Mouse (Mus musculus) lung, embryonic 15.5 days (tissue): ENCODE measurements around the gene Phldb2. TPM values are rescaled to one million over a fixed set of nuclear protein-coding genes. Genes with fewer than 3 reads are reported as not detected.

Source experiments
- ATAC-seq: fragments of 200-750 bp; cut with Nextera tagmentation; 2 replicates; pipeline ENCODE4 v1.8.0; 2017; ENCODE audit warnings: moderate number of reproducible peaks, borderline replicate concordance; ENCODE audit not compliant: low FRiP score, low TSS enrichment; ENCODE audit errors: extremely low read depth
- H3K27ac ChIP-seq: fragments of 300-500 bp; sonication (generic); 2 replicates; pipeline ENCODE4 v1.5.1; 2015; ENCODE audit warnings: moderate library complexity, mild to moderate bottlenecking, inconsistent platforms
- H3K27me3 ChIP-seq: fragments of 300-500 bp; sonication (generic); 2 replicates; pipeline ENCODE4 v1.6.1; 2015; ENCODE audit warnings: inconsistent platforms
- H3K36me3 ChIP-seq: fragments of 300-500 bp; sonication (generic); 2 replicates; pipeline ENCODE4 v1.6.1; 2015; ENCODE audit warnings: inconsistent platforms
- H3K4me1 ChIP-seq: fragments of 300-500 bp; sonication (generic); 2 replicates; pipeline ENCODE4 v1.6.1; 2015; ENCODE audit warnings: inconsistent platforms
- H3K4me2 ChIP-seq: fragments of 300-500 bp; sonication (generic); 2 replicates; pipeline ENCODE4 v1.6.1; 2015; ENCODE audit warnings: inconsistent platforms, mild to moderate bottlenecking, moderate library complexity
- H3K4me3 ChIP-seq: fragments of 300-500 bp; sonication (generic); 2 replicates; pipeline ENCODE4 v1.5.1; 2015; ENCODE audit warnings: mild to moderate bottlenecking, inconsistent platforms
- H3K9ac ChIP-seq: fragments of 300-500 bp; sonication (generic); 2 replicates; pipeline ENCODE4 v1.6.1; 2015; ENCODE audit warnings: inconsistent platforms
- H3K9me3 ChIP-seq: fragments of 300-500 bp; sonication (generic); 2 replicates; pipeline ENCODE4 v1.6.1; 2016; ENCODE audit warnings: inconsistent platforms
- WGBS: fragments of 180-500 bp; shearing (Covaris S2); methylation state at CpG from one replicate; pipeline ENCODE4 v1.1.7; 2015; 5-methylcytosine and 5-hydroxymethylcytosine counted together
- polyA plus RNA-seq: library from polyadenylated mRNA; unstranded; fragments of >200 nt; fragmentation: Nextera tagmentation; extraction: Ambion mirVana; gene quantifications from 2 replicates; pipeline ENCODE4 v1.2.1, GENCODE M21; 2015

The Phldb2 gene
- polyA plus RNA-seq, 1 experiment from 2014 or later = 58.9 TPM

GRCm38 (mm10) chr16:45799150-45799549 is 154.2 kb downstream of the Phldb2 start:
- ATAC-seq = peak; percentile 42
- Histone ChIP-seq H3K27ac (peak overlapping the region; percentile 4; the same call in 1 of the 2 replicates), H3K36me3 (peaks cover 38% of the 10 kb centered on the region)

GRCm38 (mm10) chr16:45798591-45798990 is 154.8 kb downstream of the Phldb2 start:
- Histone ChIP-seq H3K4me3 (no peak overlapping the region), H3K27ac (peak overlapping the region; percentile 4; the same call in 1 of the 2 replicates), H3K9ac (no peak overlapping the region), H3K4me1 (peaks cover 8% of the 10 kb centered on the region), H3K36me3 (peaks cover 39% of the 10 kb centered on the region), H3K27me3 (no peaks in the 10 kb centered on the region), H3K4me2 (no peak overlapping the region), H3K9me3 (no peaks in the 10 kb centered on the region)
- WGBS = 75% methylated on average over 2 of the region's 2 CpGs
- ATAC-seq = peak; percentile 67; the same call in 1 of the 2 replicates

More at GRCm38 (mm10) chr16:45799150-45799549, 154.2 kb downstream of the Phldb2 start:
- H3K9ac ChIP-seq = no peak overlapping the region
- peaks cover 8% of the 10 kb centered on the region for H3K4me1 ChIP-seq
- no peaks in the 10 kb centered on the region for H3K9me3 ChIP-seq
- H3K4me3 ChIP-seq = no peak overlapping the region
- H3K4me2 ChIP-seq = no peak overlapping the region
- 57% methylated on average over 4 of the region's 4 CpGs for WGBS
- no peaks in the 10 kb centered on the region for H3K27me3 ChIP-seq

- no peak overlapping the region for H3K4me2 ChIP-seq
These were observed 156.6 kb downstream of the Phldb2 start for GRCm38 (mm10) chr16:45796815-45797214.

GRCm38 (mm10) chr16:45795188-45795693 is 158.2 kb downstream of the Phldb2 start:
- peaks cover 39% of the 10 kb centered on the region for H3K36me3 ChIP-seq
- H3K4me2 ChIP-seq = no peak overlapping the region
- no peak overlapping the region for H3K9ac ChIP-seq
- 55% methylated on average over 5 of the region's 5 CpGs for WGBS
- H3K4me3 ChIP-seq = no peak overlapping the region
- H3K27ac ChIP-seq = no peak overlapping the region
- no peak for ATAC-seq
- H3K4me1 ChIP-seq = peaks cover 8% of the 10 kb centered on the region
- no peaks in the 10 kb centered on the region for H3K9me3 ChIP-seq
- H3K27me3 ChIP-seq = no peaks in the 10 kb centered on the region

More at GRCm38 (mm10) chr16:45796815-45797214, 156.6 kb downstream of the Phldb2 start:
- Histone ChIP-seq H3K9ac (no peak overlapping the region), H3K4me1 (peaks cover 8% of the 10 kb centered on the region), H3K27me3 (no peaks in the 10 kb centered on the region), H3K9me3 (no peaks in the 10 kb centered on the region), H3K4me3 (no peak overlapping the region), H3K27ac (no peak overlapping the region), H3K36me3 (peaks cover 49% of the 10 kb centered on the region)
- 60% methylated on average over 2 of the region's 2 CpGs for WGBS
- no peak for ATAC-seq

- Histone ChIP-seq H3K4me3 (no peak overlapping the region), H3K9me3 (no peaks in the 10 kb centered on the region), H3K36me3 (peaks cover 46% of the 10 kb centered on the region), H3K4me2 (no peak overlapping the region), H3K27ac (no peak overlapping the region), H3K27me3 (no peaks in the 10 kb centered on the region), H3K4me1 (no peaks in the 10 kb centered on the region), H3K9ac (no peak overlapping the region)
- WGBS = 85% methylated on average over 2 of the region's 2 CpGs
- ATAC-seq = no peak
These were observed 160.6 kb downstream of the Phldb2 start for GRCm38 (mm10) chr16:45792781-45793180.

- Histone ChIP-seq H3K36me3 (peaks cover 48% of the 10 kb centered on the region), H3K9ac (no peak overlapping the region), H3K9me3 (no peaks in the 10 kb centered on the region), H3K27me3 (no peaks in the 10 kb centered on the region), H3K27ac (no peak overlapping the region), H3K4me1 (no peaks in the 10 kb centered on the region), H3K4me3 (no peak overlapping the region), H3K4me2 (no peak overlapping the region)
- no peak for ATAC-seq
- WGBS = 61% methylated on average over 5 of the region's 5 CpGs
These were observed 162.1 kb downstream of the Phldb2 start for GRCm38 (mm10) chr16:45791286-45791685.

- Histone ChIP-seq H3K9me3 (no peaks in the 10 kb centered on the region), H3K27ac (no peak overlapping the region), H3K4me2 (no peak overlapping the region), H3K27me3 (no peaks in the 10 kb centered on the region), H3K36me3 (peaks cover 46% of the 10 kb centered on the region), H3K4me1 (no peaks in the 10 kb centered on the region), H3K4me3 (no peak overlapping the region), H3K9ac (no peak overlapping the region)
- no peak for ATAC-seq
- WGBS = 75% methylated on average over 2 of the region's 2 CpGs
These were observed 164.1 kb downstream of the Phldb2 start for GRCm38 (mm10) chr16:45789311-45789710.

GRCm38 (mm10) chr16:45787650-45788049 is 165.7 kb downstream of the Phldb2 start:
- Histone ChIP-seq H3K4me3 (no peak overlapping the region), H3K9me3 (no peaks in the 10 kb centered on the region), H3K4me2 (no peak overlapping the region), H3K9ac (no peak overlapping the region), H3K36me3 (peaks cover 45% of the 10 kb centered on the region; the same call in 1 of the 2 replicates), H3K27me3 (no peaks in the 10 kb centered on the region), H3K4me1 (no peaks in the 10 kb centered on the region), H3K27ac (no peak overlapping the region)
- no peak for ATAC-seq
- WGBS = 77% methylated on average over 6 of the region's 6 CpGs

GRCm38 (mm10) chr16:45786639-45787038 is 166.8 kb downstream of the Phldb2 start:
- Histone ChIP-seq H3K36me3 (peaks cover 44% of the 10 kb centered on the region; the same call in 1 of the 2 replicates), H3K9me3 (no peaks in the 10 kb centered on the region), H3K27ac (no peak overlapping the region), H3K4me1 (no peaks in the 10 kb centered on the region), H3K4me2 (no peak overlapping the region), H3K4me3 (no peak overlapping the region), H3K27me3 (no peaks in the 10 kb centered on the region), H3K9ac (no peak overlapping the region)
- WGBS = 32% methylated on average over 8 of the region's 8 CpGs
- ATAC-seq = no peak

- no peak overlapping the region for H3K4me2 ChIP-seq
- no peaks in the 10 kb centered on the region for H3K4me1 ChIP-seq
- ATAC-seq = no peak
- no peak overlapping the region for H3K9ac ChIP-seq
- H3K27ac ChIP-seq = no peak overlapping the region
- no peak overlapping the region for H3K4me3 ChIP-seq
- H3K27me3 ChIP-seq = no peaks in the 10 kb centered on the region
- 71% methylated on average over 6 of the region's 6 CpGs for WGBS
- no peaks in the 10 kb centered on the region for H3K9me3 ChIP-seq
- H3K36me3 ChIP-seq = peaks cover 70% of the 10 kb centered on the region
These were observed 173.4 kb downstream of the Phldb2 start for GRCm38 (mm10) chr16:45780001-45780400.

GRCm38 (mm10) chr16:45774813-45775212 is 178.6 kb downstream of the Phldb2 start:
- no peak overlapping the region for H3K27ac ChIP-seq
- 81% methylated on average over 5 of the region's 5 CpGs for WGBS
- H3K4me1 ChIP-seq = no peaks in the 10 kb centered on the region
- H3K9ac ChIP-seq = no peak overlapping the region
- no peak for ATAC-seq
- H3K4me3 ChIP-seq = no peak overlapping the region
- H3K36me3 ChIP-seq = peaks cover 71% of the 10 kb centered on the region
- H3K4me2 ChIP-seq = no peak overlapping the region
- H3K27me3 ChIP-seq = no peaks in the 10 kb centered on the region
- no peaks in the 10 kb centered on the region for H3K9me3 ChIP-seq

GRCm38 (mm10) chr16:45770914-45771313 is 182.5 kb downstream of the Phldb2 start:
- peaks cover 56% of the 10 kb centered on the region for H3K36me3 ChIP-seq
- no peak overlapping the region for H3K4me2 ChIP-seq
- no peak overlapping the region for H3K4me3 ChIP-seq
- WGBS = 89% methylated on average over 6 of the region's 6 CpGs
- H3K9ac ChIP-seq = no peak overlapping the region
- H3K27me3 ChIP-seq = no peaks in the 10 kb centered on the region
- no peaks in the 10 kb centered on the region for H3K4me1 ChIP-seq
- H3K27ac ChIP-seq = no peak overlapping the region
- no peaks in the 10 kb centered on the region for H3K9me3 ChIP-seq
- ATAC-seq = no peak
